Comparison of ENCODE assay signal across 21 mouse cellular contexts in genomic region chr5:82620056-82620455, GRCm38 (mm10).
"Had no signal": no experiment of that assay in that cellular context is flagged by ENCODE, and none has a peak within 500 bp of the region (broad histone marks: within the 10 kb centered on the region; RNA-seq: fewer than 3 reads in every experiment).

No protein-coding gene starts in this region.

- H3K27ac ChIP-seq: kidney, postnatal 0 days; limb, embryonic 10.5 days; limb, embryonic 13.5 days; liver, embryonic 12.5 days; liver, embryonic 15.5 days; lung, embryonic 15.5 days; neural tube, embryonic 12.5 days; neural tube, embryonic 15.5 days had no signal

- H3K4me2 ChIP-seq: limb, embryonic 13.5 days; liver, embryonic 12.5 days; liver, embryonic 15.5 days; lung, embryonic 15.5 days; midbrain, embryonic 11.5 days; neural tube, embryonic 12.5 days; neural tube, embryonic 15.5 days had no signal

- H3K9me3 ChIP-seq: limb, embryonic 10.5 days; limb, embryonic 13.5 days; liver, embryonic 12.5 days; liver, embryonic 15.5 days; lung, embryonic 15.5 days; megakaryocyte, embryonic 14.5 days; neural tube, embryonic 12.5 days; neural tube, embryonic 15.5 days had no signal

- H3K9ac ChIP-seq: limb, embryonic 13.5 days; liver, embryonic 12.5 days; liver, embryonic 15.5 days; lung, embryonic 15.5 days; neural tube, embryonic 12.5 days; neural tube, embryonic 15.5 days had no signal

- H3K27me3 ChIP-seq: limb, embryonic 13.5 days; liver, embryonic 12.5 days; liver, embryonic 15.5 days; lung, embryonic 15.5 days; megakaryocyte, embryonic 14.5 days; neural tube, embryonic 12.5 days; neural tube, embryonic 15.5 days had no signal

- ATAC-seq: intestine, postnatal 0 days; liver, embryonic 12.5 days had no signal

- H3K4me3 ChIP-seq: limb, embryonic 10.5 days; limb, embryonic 13.5 days; liver, embryonic 12.5 days; liver, embryonic 15.5 days; lung, embryonic 15.5 days; megakaryocyte, embryonic 14.5 days; neural tube, embryonic 12.5 days; neural tube, embryonic 15.5 days had no signal

- H3K36me3 ChIP-seq: limb, embryonic 10.5 days; limb, embryonic 13.5 days; liver, embryonic 12.5 days; liver, embryonic 15.5 days; lung, embryonic 15.5 days; neural tube, embryonic 12.5 days; neural tube, embryonic 15.5 days had no signal

- H3K4me1 ChIP-seq: limb, embryonic 10.5 days; limb, embryonic 13.5 days; liver, embryonic 12.5 days; liver, embryonic 15.5 days; lung, embryonic 15.5 days; megakaryocyte, embryonic 14.5 days; neural tube, embryonic 12.5 days; neural tube, embryonic 15.5 days had no signal

- DNase-seq: kidney, adult 2 months; kidney, postnatal 25 days; liver; lung, adult 18-20 months; lung, postnatal 10 days; lung, postnatal 36 days; midbrain, embryonic 14.5 days; thymus, adult 2 months; thymus, postnatal 14 days; thymus, postnatal 4 days had no signal
